Mouse (Mus musculus): ENCODE measurements around the gene Ddias. TPM values are rescaled to one million over a fixed set of nuclear protein-coding genes. Genes with fewer than 3 reads are reported as not detected.

Ddias gene
- total RNA-seq, 2 experiments from 2014 or later, result 1.8 to 2.0 TPM

DNA sequence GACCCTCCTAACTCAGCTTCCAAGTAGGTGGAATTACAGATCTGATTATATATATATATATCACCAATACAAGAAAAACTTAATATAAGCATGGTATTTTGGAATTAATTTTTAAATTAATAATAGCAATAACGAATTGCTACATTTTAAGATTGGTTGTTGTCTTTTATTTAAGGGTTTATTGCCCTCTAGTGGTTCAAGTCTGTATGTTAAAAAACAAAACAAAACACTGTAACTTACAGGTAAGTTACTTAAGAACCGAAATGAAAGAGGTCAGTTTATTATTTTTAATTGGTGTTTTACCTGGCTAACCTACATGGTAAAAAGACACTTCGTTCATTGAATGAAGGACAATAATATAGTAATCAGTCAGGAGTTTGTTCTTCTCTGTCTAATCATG lies 3.9 kb downstream of the Ddias start:
- no peak for DNase-seq (ENCODE audit: low spot score in 2 of 2)

DNA sequence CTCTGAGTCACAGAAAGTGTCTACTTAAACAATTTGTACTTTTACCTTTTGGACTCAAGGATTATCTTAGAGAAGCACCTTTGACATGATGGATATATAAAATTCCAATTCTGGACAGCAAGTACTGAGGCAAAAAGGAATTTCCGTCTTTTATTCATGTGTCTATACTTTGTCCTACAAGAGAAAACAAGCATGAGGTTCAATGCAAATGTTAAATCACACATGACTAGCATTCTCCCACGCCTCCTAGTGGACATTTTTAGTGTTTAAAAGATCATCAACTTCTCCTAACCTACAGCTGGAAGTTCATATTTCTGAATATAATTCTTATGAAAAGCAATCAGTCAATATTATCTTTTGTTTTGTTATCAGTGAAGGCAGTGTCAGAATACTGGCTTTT lies 7.5 kb downstream of the Ddias start:
- no peak for DNase-seq (ENCODE audit: low spot score in 2 of 2)

DNA sequence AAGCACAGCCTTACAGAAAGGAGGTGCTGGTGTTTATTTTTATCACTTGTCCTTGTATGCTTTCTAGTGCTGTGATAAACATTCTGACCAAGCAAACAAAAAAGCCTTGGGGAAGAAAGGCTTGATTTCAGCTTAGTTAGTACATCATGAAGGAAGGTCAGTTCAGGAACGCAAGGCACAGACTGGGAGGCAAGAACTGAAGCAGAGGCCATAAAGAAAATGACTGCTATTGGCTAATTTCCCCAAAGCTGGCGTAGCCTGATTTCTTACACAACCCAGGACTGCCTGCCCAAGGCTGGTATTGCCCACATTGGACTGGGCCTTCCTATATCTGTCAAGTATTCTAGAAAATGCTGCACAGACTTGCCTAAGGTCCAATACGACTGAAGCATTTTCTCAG lies 25.8 kb downstream of the Ddias start:
- DNase-seq (ENCODE audit: low spot score in 2 of 2), result no peak

DNA sequence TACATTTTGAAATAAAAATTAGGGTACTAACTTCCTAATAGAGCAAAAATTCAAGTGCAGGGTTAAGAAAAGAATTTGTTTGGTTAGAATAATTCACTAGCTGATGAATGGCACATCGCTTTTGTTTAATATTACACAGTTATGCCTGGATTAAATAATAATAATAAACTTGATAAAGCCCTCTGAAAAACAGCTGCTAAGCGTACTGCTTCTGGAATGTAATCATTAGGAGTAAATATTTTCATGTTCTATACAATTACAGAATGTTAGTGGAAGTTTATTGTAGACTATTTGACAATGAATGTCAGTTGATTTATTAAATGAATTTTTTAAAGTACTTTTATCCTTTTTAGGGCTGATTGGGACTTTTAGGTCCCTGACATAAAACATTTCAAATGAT lies 31.8 kb downstream of the Ddias start:
- DNase-seq (ENCODE audit: low spot score in 2 of 2), result no peak

DNA sequence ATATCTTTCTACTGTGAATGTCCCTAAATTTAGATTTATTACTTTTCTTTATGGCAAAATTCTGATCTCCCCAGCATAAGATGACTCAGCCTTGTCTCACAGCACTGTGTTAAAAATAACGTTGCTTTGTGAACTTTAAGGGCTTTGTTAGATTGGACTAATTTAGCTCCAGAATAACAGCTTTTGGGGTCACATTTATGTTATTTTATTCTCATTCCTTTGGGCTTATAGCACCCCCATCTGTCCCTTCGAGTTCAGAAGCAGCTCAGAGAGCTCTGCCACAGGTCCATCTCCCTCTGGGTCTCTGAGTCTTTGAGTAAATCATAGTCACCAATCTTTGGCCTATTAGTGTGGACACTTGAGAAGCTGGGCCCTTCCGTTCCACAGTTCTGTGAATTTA lies 36.1 kb downstream of the Ddias start:
- DNase-seq (ENCODE audit: low spot score in 2 of 2), result no peak

DNA sequence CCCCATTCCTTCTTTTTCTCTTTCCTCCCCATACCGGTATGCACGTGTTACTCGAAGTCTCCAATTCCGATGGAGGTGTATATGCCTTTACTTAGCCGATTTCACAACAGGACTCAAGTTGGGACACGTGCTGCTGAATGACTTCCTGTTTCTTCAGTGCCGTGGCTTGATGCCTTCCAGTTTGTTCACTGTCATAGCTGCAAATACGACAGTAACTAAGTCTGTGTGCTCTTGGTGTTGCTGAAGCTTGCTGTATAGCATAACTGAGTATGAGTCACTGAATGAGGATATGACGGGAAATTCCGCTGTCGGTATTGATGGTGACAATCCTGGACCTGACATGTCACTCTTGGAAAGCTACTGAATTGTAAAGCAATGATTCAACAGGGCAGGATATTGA lies 36.8 kb downstream of the Ddias start:
- DNase-seq (ENCODE audit: low spot score in 2 of 2), result no peak

DNA sequence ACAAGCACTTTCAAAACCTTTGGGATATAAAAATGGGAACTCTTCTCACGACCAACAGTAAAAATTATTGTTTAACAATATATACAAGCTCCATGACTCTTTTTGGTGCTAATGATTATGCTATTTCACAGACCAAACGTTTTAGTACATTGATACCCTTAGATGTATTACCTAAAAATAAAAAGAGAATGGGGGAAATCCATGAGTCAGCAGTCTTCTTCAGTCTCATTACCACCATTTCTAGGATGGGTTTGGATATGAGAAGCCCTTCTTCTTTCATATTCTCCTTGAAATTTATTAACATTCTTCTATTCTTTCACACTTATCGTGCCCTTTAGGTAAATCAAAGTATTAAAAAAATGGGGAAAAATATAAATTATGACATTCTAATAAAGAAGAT lies 37.6 kb downstream of the Ddias start:
- DNase-seq (ENCODE audit: low spot score in 2 of 2), result no peak

DNA sequence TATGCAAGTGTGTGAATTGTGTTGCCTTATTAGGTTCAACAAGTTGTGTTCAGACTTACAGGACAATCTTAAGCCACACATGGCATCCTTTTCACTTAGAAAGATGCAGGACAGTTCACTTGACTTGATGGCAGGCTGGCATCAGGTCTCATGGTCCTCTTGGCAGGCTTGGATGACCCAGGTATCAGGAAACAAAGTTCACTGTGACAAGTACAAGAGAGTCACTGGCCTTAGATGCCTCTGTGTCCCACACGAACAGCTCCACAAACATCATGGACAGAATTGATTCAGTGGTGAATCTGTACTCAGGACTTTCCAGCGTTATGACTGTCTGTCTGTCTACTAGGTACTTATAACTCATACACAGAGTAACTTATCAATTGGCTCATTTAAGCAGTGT lies 39.7 kb downstream of the Ddias start:
- no peak for DNase-seq (ENCODE audit: low spot score in 2 of 2)

DNA sequence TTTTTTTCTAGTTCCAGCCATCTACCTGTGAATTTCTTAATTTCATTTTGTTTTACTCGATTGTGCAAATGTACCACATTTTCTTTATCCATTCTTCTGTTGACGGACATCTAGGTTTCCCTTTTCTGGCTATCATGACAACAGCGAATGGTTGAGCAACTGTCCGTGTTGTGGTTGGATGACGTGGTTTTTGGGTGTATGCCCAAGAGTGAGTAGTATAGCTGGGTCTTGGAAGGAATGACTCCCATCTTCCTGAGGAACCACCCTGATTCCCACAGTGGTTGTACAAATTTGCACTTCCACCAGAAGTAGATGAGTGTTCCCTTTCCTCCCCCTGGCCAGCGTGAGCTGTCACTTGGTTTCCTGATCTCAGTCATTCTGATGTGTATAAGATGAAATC lies 41.7 kb downstream of the Ddias start:
- no peak for DNase-seq (ENCODE audit: low spot score in 2 of 2)

DNA sequence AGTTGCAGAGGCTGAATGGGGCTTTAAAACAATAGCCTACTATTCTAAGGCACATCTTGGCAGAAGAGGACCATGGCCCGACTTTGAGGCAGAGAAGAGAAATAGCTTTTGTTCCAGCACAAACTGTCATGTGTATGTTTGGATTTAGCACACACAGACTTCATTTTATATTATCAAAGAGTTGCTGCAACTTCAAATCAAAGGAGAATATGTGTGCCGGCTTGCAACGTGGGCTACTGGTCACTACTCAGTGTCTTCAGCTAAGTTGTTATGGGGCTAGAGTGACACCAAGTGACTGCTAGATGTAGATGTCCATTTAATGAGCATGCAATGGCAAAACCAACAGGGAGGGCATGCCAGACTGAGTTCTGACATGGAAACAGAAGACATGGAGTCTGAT lies 46.1 kb downstream of the Ddias start:
- DNase-seq (ENCODE audit: low spot score in 2 of 2), result no peak

DNA sequence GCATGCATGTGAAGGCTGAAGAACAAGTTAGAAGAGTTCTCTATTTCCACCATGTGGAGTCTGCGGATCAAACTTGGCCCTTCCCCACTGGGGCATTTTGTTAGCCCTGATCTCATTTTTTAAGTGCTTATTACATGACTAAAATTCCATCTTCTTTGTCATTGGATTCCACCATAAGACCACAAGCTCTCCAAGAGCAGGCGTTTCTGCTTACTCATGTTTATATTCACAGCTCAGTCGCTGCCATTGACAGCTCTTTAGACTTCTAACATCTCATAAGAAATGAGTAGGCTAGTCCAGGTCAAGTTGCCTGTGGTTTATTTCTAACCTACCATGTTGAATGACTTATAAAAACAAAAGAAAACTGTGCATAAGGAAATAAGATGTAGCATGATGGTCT lies 47.8 kb downstream of the Ddias start:
- no peak for DNase-seq (ENCODE audit: low spot score in 2 of 2)

DNA sequence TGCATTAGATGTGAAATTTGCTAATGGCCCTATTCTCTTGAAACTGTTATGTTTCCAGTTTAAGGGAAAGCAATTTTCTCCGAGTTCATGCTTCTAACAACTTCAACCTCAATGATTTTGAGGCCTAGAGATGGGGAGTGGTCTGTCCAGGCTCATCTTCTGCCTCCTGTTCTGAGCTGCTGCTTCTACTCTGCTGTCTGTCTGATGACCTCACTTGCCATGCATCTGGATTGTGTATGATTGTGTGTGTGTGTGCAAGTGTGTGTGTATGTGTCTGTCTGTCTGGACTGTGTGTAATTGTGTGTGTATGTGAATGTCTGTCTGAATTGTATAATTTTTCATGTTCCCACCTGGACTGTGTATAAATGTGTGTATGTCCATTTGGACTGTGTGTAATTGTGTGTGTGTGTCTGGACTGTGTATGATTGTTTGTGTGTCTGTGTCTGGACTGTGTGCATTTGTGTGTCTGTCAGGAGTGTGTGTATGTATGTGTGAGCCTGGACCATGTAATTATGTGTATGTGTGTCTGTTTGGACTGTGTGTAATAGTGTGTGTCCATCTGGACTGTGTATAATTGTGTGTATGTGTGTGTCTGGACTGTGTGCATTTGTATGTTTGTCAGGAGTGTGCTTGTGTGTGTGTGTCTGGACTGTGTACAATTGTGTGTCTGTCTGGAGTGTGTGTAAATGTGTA lies 51.5 kb downstream of the Ddias start:
- DNase-seq (ENCODE audit: low spot score in 2 of 2), result no peak

DNA sequence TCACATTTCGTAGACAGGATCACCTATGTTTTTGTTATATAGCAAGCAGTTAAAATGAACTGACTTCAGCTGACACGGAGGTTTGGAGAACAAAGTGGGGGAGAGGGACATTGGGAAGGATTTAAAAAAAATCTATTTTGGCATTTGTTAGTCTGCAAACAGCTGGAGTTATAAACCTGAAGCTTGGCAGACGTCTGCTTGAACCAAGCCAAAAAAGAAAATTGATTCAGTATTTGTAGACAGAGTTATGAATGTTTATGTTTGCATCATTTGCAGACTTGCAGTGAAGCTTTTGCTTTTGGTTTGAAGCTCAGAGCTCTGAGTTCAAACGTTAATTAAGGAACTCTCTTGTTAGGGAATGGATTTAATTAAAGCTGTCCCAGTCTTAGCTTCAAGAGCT lies 52.2 kb downstream of the Ddias start:
- no peak for DNase-seq (ENCODE audit: low spot score in 2 of 2)

DNA sequence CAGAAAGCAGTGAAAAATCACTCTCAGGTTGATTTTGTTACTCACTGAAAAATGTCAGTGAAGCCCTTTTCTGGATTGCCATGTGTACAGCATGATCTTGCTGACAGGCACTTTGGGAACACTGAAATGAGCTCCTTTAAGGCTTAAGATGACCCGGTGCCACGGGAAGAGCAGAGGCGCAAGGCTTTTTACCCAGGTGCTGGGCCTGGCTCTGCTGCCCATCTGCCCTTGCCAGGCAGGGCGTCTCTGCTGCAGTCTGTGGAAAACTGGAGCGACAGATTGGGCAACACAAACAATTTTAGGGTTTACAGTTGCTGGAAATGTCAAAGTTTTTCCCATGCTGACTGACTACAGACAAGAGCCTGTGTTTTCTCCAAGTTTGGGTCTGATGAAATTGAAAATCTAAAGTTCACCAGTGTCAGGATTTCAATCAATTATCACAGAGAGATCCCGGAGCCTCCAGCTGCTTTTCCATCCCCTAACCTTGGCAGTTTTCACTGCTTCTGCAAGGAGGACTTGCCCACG lies 53.0 kb downstream of the Ddias start:
- no peak for DNase-seq (ENCODE audit: low spot score in 2 of 2)

DNA sequence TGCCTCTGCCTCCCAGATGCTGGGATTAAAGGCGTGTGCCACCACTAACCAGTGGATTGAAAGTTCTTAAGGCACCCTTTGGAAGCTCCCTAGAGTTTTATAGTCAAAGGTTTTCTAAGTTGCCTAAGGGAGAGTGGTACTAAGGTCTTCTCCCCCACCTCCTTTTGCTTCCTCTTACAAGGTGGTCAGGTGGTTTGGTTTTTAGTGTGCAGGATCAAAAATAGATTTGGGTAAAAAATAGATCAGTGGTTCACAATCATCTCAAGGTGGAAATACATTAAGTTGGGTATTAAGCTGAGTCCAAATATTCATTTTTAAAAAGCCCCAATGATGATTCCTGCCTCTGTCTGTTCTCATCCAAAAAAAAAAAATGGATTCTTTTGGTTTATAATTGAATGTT lies 53.6 kb downstream of the Ddias start:
- no peak for DNase-seq (ENCODE audit: low spot score in 2 of 2)

DNA sequence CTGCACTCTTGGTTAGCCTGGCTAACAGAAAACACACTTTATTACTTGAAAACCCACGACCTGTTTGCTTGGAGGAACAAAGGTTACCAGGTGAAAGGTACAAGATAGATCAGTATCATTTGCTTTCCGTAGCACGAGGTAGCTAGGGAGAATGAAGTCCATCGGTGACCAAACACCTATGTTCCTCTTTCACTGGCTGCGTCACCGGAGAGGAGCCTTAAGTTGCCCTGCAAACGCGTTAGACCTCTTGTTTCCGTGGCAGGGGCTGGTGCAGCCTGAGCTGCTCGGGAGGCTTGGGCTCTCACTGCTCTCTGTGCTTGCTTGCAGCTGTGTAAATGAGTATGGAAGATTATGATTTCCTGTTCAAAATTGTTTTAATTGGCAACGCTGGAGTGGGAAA lies 54.4 kb downstream of the Ddias start:
- DNase-seq (ENCODE audit: low spot score in 2 of 2), result no peak

DNA sequence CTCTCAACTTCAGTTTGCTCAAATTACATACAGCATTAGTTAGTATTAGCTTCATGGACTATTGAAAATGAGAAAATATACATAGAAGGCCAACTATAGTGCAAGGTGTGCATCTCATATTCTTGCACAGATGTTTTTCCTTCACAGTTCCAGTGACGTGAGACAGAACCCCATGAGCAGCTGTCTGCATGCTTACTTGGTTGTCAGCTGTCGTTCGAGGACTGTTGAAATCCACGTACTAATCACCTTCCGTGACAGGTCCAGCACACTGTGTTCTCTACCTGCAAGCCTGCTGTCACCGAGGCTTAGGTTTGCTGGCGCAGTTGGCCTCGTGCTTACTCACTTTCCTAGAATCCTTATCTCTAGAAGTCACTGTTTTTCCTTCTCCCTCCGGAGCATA lies 56.2 kb downstream of the Ddias start:
- DNase-seq (ENCODE audit: low spot score in 2 of 2), result no peak

DNA sequence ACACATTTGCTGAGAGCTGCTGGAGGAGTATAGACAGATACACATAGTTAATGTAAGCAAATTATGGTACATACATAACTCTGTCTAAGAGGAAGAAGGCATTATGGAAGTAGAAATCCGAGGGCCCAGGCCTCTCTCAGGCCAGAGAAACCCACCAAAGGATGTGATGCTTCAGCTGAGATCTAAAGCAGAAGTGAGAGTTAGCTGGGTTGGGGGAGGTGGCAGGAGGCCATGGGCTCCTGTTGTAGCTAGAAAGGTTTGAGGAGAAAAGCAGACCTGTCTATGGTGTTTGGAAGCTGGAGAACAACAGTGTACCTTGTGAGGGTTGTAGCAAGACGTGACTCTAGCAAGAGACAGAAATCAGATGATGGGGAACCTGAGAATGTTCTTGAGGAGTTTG lies 56.8 kb downstream of the Ddias start:
- DNase-seq (ENCODE audit: low spot score in 2 of 2), result no peak

DNA sequence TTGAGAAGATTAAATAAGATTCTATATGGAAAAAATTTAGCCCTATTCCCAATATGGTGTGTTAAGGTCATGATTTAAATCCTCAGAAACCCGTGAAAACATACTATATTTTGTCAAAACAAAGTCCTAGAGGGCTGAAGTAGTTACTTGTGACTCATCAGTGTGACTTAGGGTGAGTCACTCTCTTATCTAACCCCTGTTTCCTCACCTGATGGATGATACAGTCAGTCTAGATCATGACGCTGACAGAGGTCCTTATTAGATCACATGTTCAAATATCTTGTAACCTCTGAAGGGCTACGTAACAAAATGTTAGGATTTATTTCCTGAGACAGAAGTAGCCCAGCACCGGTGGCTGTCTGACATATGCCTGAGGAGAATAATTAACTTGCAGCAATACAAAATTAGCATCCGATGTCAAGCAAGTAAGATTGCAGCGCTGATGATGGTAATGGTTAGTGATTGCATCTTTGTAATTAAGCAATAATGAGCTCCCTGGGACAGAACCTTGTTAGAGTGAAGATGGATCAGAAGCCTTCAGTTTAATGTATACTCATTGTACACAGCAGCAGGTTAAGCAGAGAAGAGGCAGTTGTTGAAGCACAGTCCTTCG lies 62.3 kb downstream of the Ddias start:
- DNase-seq (ENCODE audit: low spot score in 2 of 2), result no peak
